Mouse (Mus musculus) midbrain, embryonic 14.5 days (tissue): ENCODE results near the gene Mrgprf. TPM values are rescaled to one million over a fixed set of nuclear protein-coding genes. Genes with fewer than 3 reads are reported as not detected.
A peak's percentile ranks its signal among the peaks of the same experiment; 100 is the strongest.

Experiments
- ATAC-seq: fragments of 200-750 bp; cut with Nextera tagmentation; 2 replicates; pipeline ENCODE4 v1.8.0; 2017; ENCODE audit warnings: moderate number of reproducible peaks, moderate library complexity; ENCODE audit not compliant: low FRiP score, low TSS enrichment
- DNase-seq: peaks from one replicate; pipeline ENCODE4 v3.0.0-alpha.2; 2015
- H3K27ac ChIP-seq: fragments of 300-500 bp; sonication (generic); replicated peaks from 2 replicates; pipeline ENCODE4 v1.5.1; 2014; ENCODE audit warnings: mild to moderate bottlenecking, low read depth, low read length, moderate library complexity
- H3K27me3 ChIP-seq: fragments of 300-500 bp; sonication (generic); 2 replicates; pipeline ENCODE4 v1.6.1; 2014; ENCODE audit warnings: low read length, control low read depth, mixed read lengths; ENCODE audit not compliant: control insufficient read depth, insufficient read depth
- H3K36me3 ChIP-seq: fragments of 300-500 bp; sonication (generic); 2 replicates; pipeline ENCODE4 v1.6.1; 2014; ENCODE audit warnings: low read length, control low read depth; ENCODE audit not compliant: control insufficient read depth, insufficient read depth
- H3K4me1 ChIP-seq: fragments of 300-500 bp; sonication (generic); 2 replicates; pipeline ENCODE4 v1.6.1; 2014; ENCODE audit warnings: mild to moderate bottlenecking, antibody characterized with exemption, low read length, control low read depth; ENCODE audit not compliant: control insufficient read depth, insufficient read depth
- H3K4me2 ChIP-seq: fragments of 300-500 bp; sonication (generic); 2 replicates; pipeline ENCODE4 v1.6.1; 2014; ENCODE audit warnings: mild to moderate bottlenecking, low read length, moderate library complexity
- H3K4me3 ChIP-seq: fragments of 300-500 bp; sonication (generic); replicated peaks from 2 replicates; pipeline ENCODE4 v1.5.1; 2014; ENCODE audit warnings: low read depth, low read length
- H3K9ac ChIP-seq: fragments of 300-500 bp; sonication (generic); replicated peaks from 2 replicates; pipeline ENCODE4 v1.6.1; 2014; ENCODE audit warnings: mild to moderate bottlenecking, low read length, moderate library complexity
- H3K9me3 ChIP-seq: fragments of 300-500 bp; sonication (generic); 2 replicates; pipeline ENCODE4 v1.6.1; 2016; ENCODE audit warnings: low read length, control low read depth, mixed read lengths; ENCODE audit not compliant: control insufficient read depth
- WGBS: fragments of 180-500 bp; shearing (Covaris S2); extraction: QIAGEN DNeasy Blood & Tissue Kit; methylation state at CpG from one replicate; pipeline ENCODE4 v1.1.7; 2014; 5-methylcytosine and 5-hydroxymethylcytosine counted together
- polyA plus RNA-seq: library from polyadenylated mRNA; unstranded; fragments of >200 nt; fragmentation: Nextera tagmentation; extraction: Ambion mirVana; gene quantifications from 2 replicates; pipeline ENCODE4 v1.2.1, GENCODE M21; 2014

The Mrgprf gene
- polyA plus RNA-seq, 1 experiment from 2014 or later: 3.5 TPM

GRCm38 (mm10) chr7:145337889-145338288 is 37.3 kb downstream of the Mrgprf start:
- no peaks in the 10 kb centered on the region for H3K27me3 ChIP-seq
- no peaks in the 10 kb centered on the region for H3K9me3 ChIP-seq
- no peaks in the 10 kb centered on the region for H3K4me1 ChIP-seq
- DNase-seq: no peak
- H3K9ac ChIP-seq: no peak overlapping the region
- H3K4me2 ChIP-seq: no peak overlapping the region
- H3K27ac ChIP-seq: no peak overlapping the region
- no peak overlapping the region for H3K4me3 ChIP-seq
- no peak for ATAC-seq
- H3K36me3 ChIP-seq: no peaks in the 10 kb centered on the region
- 86% methylated on average over 2 of the region's 2 CpGs for WGBS

- no peak for ATAC-seq
- no peak overlapping the region for H3K4me3 ChIP-seq
- WGBS: 83% methylated on average over 5 of the region's 5 CpGs
Observed at GRCm38 (mm10) chr7:145340248-145340904, 39.7 kb downstream of the Mrgprf start.

More at GRCm38 (mm10) chr7:145340248-145340904, 39.7 kb downstream of the Mrgprf start:
- H3K27ac ChIP-seq: no peak overlapping the region
- no peak overlapping the region for H3K4me2 ChIP-seq
- no peaks in the 10 kb centered on the region for H3K9me3 ChIP-seq
- no peak overlapping the region for H3K9ac ChIP-seq
- no peaks in the 10 kb centered on the region for H3K4me1 ChIP-seq
- no peaks in the 10 kb centered on the region for H3K27me3 ChIP-seq
- peak; percentile 30 for DNase-seq
- H3K36me3 ChIP-seq: no peaks in the 10 kb centered on the region

Other genes with a start within 250 kb of the Mrgprf start
- gene 1810010D01Rik, start 92.7 kb upstream of the Mrgprf start, polyA plus RNA-seq: 0.33 TPM in 1 of 2 replicates, not detected in the other
- gene Tpcn2, start 16.8 kb upstream of the Mrgprf start, polyA plus RNA-seq: 0.70 and 1.4 TPM in 2 replicates
- not detected in 2 replicates for gene Mrgprd, start 14.0 kb downstream of the Mrgprf start, polyA plus RNA-seq